29 mouse cellular contexts compared by ENCODE assay signal in genomic region chr17:11336156-11336555, GRCm38 (mm10).
DNase-seq lines count a peak whose midpoint lies in the region; ATAC-seq lines count a peak whose summit lies in the region.
"Had no signal": no experiment of that assay in that cellular context is flagged by ENCODE, and none has a peak within 500 bp of the region (broad histone marks: within the 10 kb centered on the region; RNA-seq: fewer than 3 reads in every experiment).

No protein-coding gene starts in this region.

- H3K4me3 ChIP-seq in heart, embryonic 10.5 days = no peak overlapping the region
- no peak overlapping the region for H3K4me3 ChIP-seq in midbrain, embryonic 14.5 days (replicated peaks; ENCODE audit: low read depth, low read length)
- no peak overlapping the region for H3K4me3 ChIP-seq in midbrain, embryonic 11.5 days (ENCODE audit: low read depth, low read length)
- H3K4me3 ChIP-seq: embryonic facial prominence, embryonic 15.5 days; forebrain, embryonic 12.5 days; hindbrain, embryonic 12.5 days; intestine, embryonic 15.5 days; limb, embryonic 10.5 days; limb, embryonic 15.5 days; liver, embryonic 13.5 days; megakaryocyte, embryonic 14.5 days; midbrain, embryonic 13.5 days; stomach, embryonic 15.5 days had no signal

- intact Hi-C loops in gastrocnemius, postnatal 14 days (cut with DNase I; ENCODE audit: low total_unique reads) = no loop called here

- no peak overlapping the region for H3K4me2 ChIP-seq in midbrain, embryonic 14.5 days (ENCODE audit: low read length)
- no peak overlapping the region for H3K4me2 ChIP-seq in midbrain, embryonic 11.5 days
- H3K4me2 ChIP-seq: embryonic facial prominence, embryonic 15.5 days; forebrain, embryonic 12.5 days; heart, embryonic 11.5 days; hindbrain, embryonic 12.5 days; intestine, embryonic 15.5 days; limb, embryonic 15.5 days; liver, embryonic 13.5 days; midbrain, embryonic 13.5 days; stomach, embryonic 15.5 days had no signal

- H3K27ac ChIP-seq in heart, embryonic 10.5 days = no peak overlapping the region
- H3K27ac ChIP-seq in midbrain, embryonic 14.5 days (replicated peaks; ENCODE audit: low read depth, low read length) = no peak overlapping the region
- no peak overlapping the region for H3K27ac ChIP-seq in midbrain, embryonic 11.5 days (ENCODE audit: low read depth, low read length)
- H3K27ac ChIP-seq: embryonic facial prominence, embryonic 15.5 days; forebrain, embryonic 12.5 days; hindbrain, embryonic 12.5 days; hindbrain, postnatal 0 days; intestine, embryonic 15.5 days; limb, embryonic 10.5 days; limb, embryonic 15.5 days; liver, embryonic 13.5 days; midbrain, embryonic 13.5 days; stomach, embryonic 15.5 days had no signal

- no peaks in the 10 kb centered on the region for H3K9me3 ChIP-seq in heart, embryonic 10.5 days
- no peaks in the 10 kb centered on the region for H3K9me3 ChIP-seq in midbrain, embryonic 14.5 days (ENCODE audit: control insufficient read depth, low read length)
- H3K9me3 ChIP-seq in midbrain, embryonic 11.5 days (ENCODE audit: control insufficient read depth, low read length) = no peaks in the 10 kb centered on the region
- H3K9me3 ChIP-seq: embryonic facial prominence, embryonic 15.5 days; forebrain, embryonic 12.5 days; hindbrain, embryonic 12.5 days; intestine, embryonic 15.5 days; limb, embryonic 10.5 days; limb, embryonic 15.5 days; liver, embryonic 13.5 days; megakaryocyte, embryonic 14.5 days; midbrain, embryonic 13.5 days; stomach, embryonic 15.5 days had no signal

- 67% methylated on average over 1 of the region's 1 CpGs for WGBS in heart, embryonic 10.5 days
- WGBS in midbrain, embryonic 14.5 days = 63% methylated on average over 1 of the region's 1 CpGs
- whole genome bisulfite sequencing in midbrain, embryonic 11.5 days = 68% methylated on average over 1 of the region's 1 CpGs

- peak; percentile 53 for DNase-seq in heart, adult 11 months
- no peak for DNase-seq in heart, embryonic 10.5 days (ENCODE audit: low spot score)
- DNase-seq in midbrain, embryonic 14.5 days = peak; percentile 27
- no peak for DNase-seq in midbrain, embryonic 11.5 days (ENCODE audit: low spot score, missing footprints)
- peak; percentile 36 to 44 for DNase-seq in right cerebral cortex, postnatal 10 days (ENCODE audit: low spot score in 2 of 2)
- DNase-seq in gastrocnemius, postnatal 14 days = no peak
- DNase-seq in urinary bladder, postnatal 36 days (ENCODE audit: low spot score in 2 of 2) = no peak
- DNase-seq: adrenal gland, postnatal 14 days; cerebellum, adult 2 months; cerebellum, postnatal 14 days; gastrocnemius, postnatal 10 days; heart, postnatal 36 days; liver, embryonic 13.5 days; lung, adult 18-20 months; lung, postnatal 4 days; thymus, postnatal 14 days had no signal

- no peak overlapping the region for H3K9ac ChIP-seq in midbrain, embryonic 14.5 days (replicated peaks; ENCODE audit: low read length)
- no peak overlapping the region for H3K9ac ChIP-seq in midbrain, embryonic 11.5 days (ENCODE audit: low read length)
- H3K9ac ChIP-seq: embryonic facial prominence, embryonic 15.5 days; forebrain, embryonic 12.5 days; hindbrain, embryonic 12.5 days; intestine, embryonic 15.5 days; limb, embryonic 15.5 days; liver, embryonic 13.5 days; midbrain, embryonic 13.5 days; stomach, embryonic 15.5 days had no signal

- ATAC-seq in midbrain, embryonic 14.5 days (ENCODE audit: low FRiP score, low TSS enrichment) = no peak
- ATAC-seq in midbrain, embryonic 11.5 days (ENCODE audit: low FRiP score) = no peak
- ATAC-seq: CD4-positive, CD25-positive, alpha-beta regulatory T cell, adult 4 months; hindbrain, postnatal 0 days; intestine, embryonic 15.5 days; lung, postnatal 0 days; midbrain, embryonic 13.5 days had no signal

- H3K4me1 ChIP-seq in heart, embryonic 10.5 days = no peaks in the 10 kb centered on the region
- peaks cover 11% of the 10 kb centered on the region for H3K4me1 ChIP-seq in midbrain, embryonic 14.5 days (ENCODE audit: control insufficient read depth, insufficient read depth, low read length)
- no peaks in the 10 kb centered on the region for H3K4me1 ChIP-seq in midbrain, embryonic 11.5 days (ENCODE audit: control insufficient read depth, insufficient read depth, low read length)
- H3K4me1 ChIP-seq: embryonic facial prominence, embryonic 15.5 days; intestine, embryonic 15.5 days; limb, embryonic 15.5 days; liver, embryonic 13.5 days; megakaryocyte, embryonic 14.5 days; stomach, embryonic 15.5 days had no signal

- no peaks in the 10 kb centered on the region for H3K36me3 ChIP-seq in heart, embryonic 10.5 days
- H3K36me3 ChIP-seq in midbrain, embryonic 14.5 days (ENCODE audit: control insufficient read depth, insufficient read depth, low read length) = no peaks in the 10 kb centered on the region
- H3K36me3 ChIP-seq in midbrain, embryonic 11.5 days (ENCODE audit: control insufficient read depth, insufficient read depth, low read length) = no peaks in the 10 kb centered on the region
- H3K36me3 ChIP-seq: embryonic facial prominence, embryonic 15.5 days; forebrain, embryonic 12.5 days; hindbrain, embryonic 12.5 days; intestine, embryonic 15.5 days; limb, embryonic 10.5 days; limb, embryonic 15.5 days; liver, embryonic 13.5 days; midbrain, embryonic 13.5 days; stomach, embryonic 15.5 days had no signal

- no peaks in the 10 kb centered on the region; the same call in 1 of the 2 replicates for H3K27me3 ChIP-seq in heart, embryonic 10.5 days (ENCODE audit: insufficient read depth, poor library complexity, severe bottlenecking)
- no peaks in the 10 kb centered on the region for H3K27me3 ChIP-seq in midbrain, embryonic 14.5 days (ENCODE audit: control insufficient read depth, insufficient read depth, low read length)
- H3K27me3 ChIP-seq in midbrain, embryonic 11.5 days (ENCODE audit: control insufficient read depth, insufficient read depth, low read length) = no peaks in the 10 kb centered on the region
- H3K27me3 ChIP-seq: embryonic facial prominence, embryonic 15.5 days; forebrain, embryonic 12.5 days; hindbrain, embryonic 12.5 days; intestine, embryonic 15.5 days; limb, embryonic 15.5 days; liver, embryonic 13.5 days; megakaryocyte, embryonic 14.5 days; midbrain, embryonic 13.5 days; stomach, embryonic 15.5 days had no signal

Comparison
In these comparisons a context has a peak if more than half of its experiments do, and no peak if none do; other contexts are left out.
1. DNase-seq: peak in heart, adult 11 months (single experiment), midbrain, embryonic 14.5 days (single experiment) and right cerebral cortex, postnatal 10 days (2 of 2); none in heart, embryonic 10.5 days (single experiment), midbrain, embryonic 11.5 days (single experiment), gastrocnemius, postnatal 14 days (single experiment) and urinary bladder, postnatal 36 days (0 of 2).